Mouse (Mus musculus): Measurements from ENCODE around the gene Eng. TPM values are rescaled to one million over a fixed set of nuclear protein-coding genes. Genes with fewer than 3 reads are reported as not detected.

Eng gene
- total and polyA plus RNA-seq, 3 experiments, result 0.08 to 0.47 (median 0.13) TPM

DNA sequence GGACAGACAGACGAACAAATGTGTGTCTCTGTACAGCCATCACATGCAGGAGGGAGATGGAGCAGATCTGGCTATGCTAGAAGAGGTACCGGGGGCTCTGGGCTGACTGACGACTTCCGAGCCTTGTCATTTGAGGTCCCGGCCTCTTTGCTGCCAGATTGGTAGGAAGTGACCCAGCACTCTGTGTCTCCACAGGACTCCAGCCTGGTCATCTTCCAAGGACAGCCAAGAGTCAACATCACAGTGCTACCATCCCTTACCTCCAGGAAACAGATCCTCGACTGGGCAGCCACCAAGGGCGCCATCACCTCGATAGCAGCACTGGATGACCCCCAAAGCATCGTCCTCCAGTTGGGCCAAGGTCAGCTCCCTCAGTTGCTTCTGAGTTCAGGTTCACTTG, 24.8 kb downstream of the Eng start:
- DNase-seq (ENCODE audit: extremely low read depth), result no peak
- dilution Hi-C loops (cut with MboI; ENCODE audit: extremely low pct_ligation_motif_present, extremely low pct_unique_long_range_greater_than_20kb, low sequenced_read_pairs) (no loop called here), in situ Hi-C loops (cut with MboI; ENCODE audit: low pct_ligation_motif_present, low pct_unique_long_range_greater_than_20kb, low sequenced_read_pairs) (loop anchor here (5.0 kb wide), 1 partner anchor 39 kb away; no protein-coding TSS in a partner anchor)
- TF ChIP-seq MAFK (IDR thresholded peaks at IDR 0.05; ENCODE audit: insufficient replicate concordance, low read length) (no peak), HCFC1 (IDR thresholded peaks at IDR 0.05; ENCODE audit: low read depth, low read length) (no peak), BHLHE40 (IDR thresholded peaks at IDR 0.05; ENCODE audit: low read depth, low read length) (no peak), UBTF (IDR thresholded peaks at IDR 0.05; ENCODE audit: low read depth, low read length) (no peak), MAZ (IDR thresholded peaks at IDR 0.05; ENCODE audit: low read depth, low read length) (no peak), MYC (IDR thresholded peaks at IDR 0.05; ENCODE audit: low read depth, low read length) (no peak), NRF1 (IDR thresholded peaks at IDR 0.05; ENCODE audit: low read depth, low read length) (no peak), ETS1 (conservative IDR thresholded peaks at IDR 0.05; ENCODE audit: low read depth, low read length) (no peak), TBP (conservative IDR thresholded peaks at IDR 0.05; ENCODE audit: low read depth, low read length) (no peak), MEF2A (IDR thresholded peaks at IDR 0.05; ENCODE audit: borderline replicate concordance, low read depth, low read length) (no peak), SIN3A (IDR thresholded peaks at IDR 0.05; ENCODE audit: low read length) (no peak), USF1 (IDR thresholded peaks at IDR 0.05; ENCODE audit: low read depth, low read length) (no peak), ZC3H11A (IDR thresholded peaks at IDR 0.05; ENCODE audit: low read depth, low read length) (no peak)
- H3K4me1 ChIP-seq (ENCODE audit: control insufficient read depth in 1 of 2, insufficient read depth in 2 of 2), result peaks cover 13 to 20% of the 10 kb centered on the region in 2 experiments
- no peaks in the 10 kb centered on the region for H3K9me3 ChIP-seq (replicated peaks; ENCODE audit: low read length)
- no peaks in the 10 kb centered on the region for H3K27me3 ChIP-seq (replicated peaks)
- no peak overlapping the region for H3K9ac ChIP-seq (ENCODE audit: insufficient read depth, low read depth)
- no peak overlapping the region for H3K4me3 ChIP-seq (replicated peaks in 1 of 3; ENCODE audit: low read depth in 2 of 3, low read length in 2 of 3, poor library complexity in 1 of 3)
- H3K79me2 ChIP-seq (replicated peaks; ENCODE audit: control insufficient read depth, extremely low read depth, insufficient read depth, poor library complexity, severe bottlenecking), result no peaks in the 10 kb centered on the region
- H3K36me3 ChIP-seq (replicated peaks in 1 of 2; ENCODE audit: control insufficient read depth in 1 of 2, insufficient read depth in 1 of 2, low read length in 1 of 2), result no peaks in the 10 kb centered on the region
- H3K4me2 ChIP-seq (ENCODE audit: insufficient read depth, low read depth, poor library complexity, severe bottlenecking), result no peak overlapping the region
- H3K27ac ChIP-seq (ENCODE audit: insufficient read depth, low read depth), result no peak overlapping the region

DNA sequence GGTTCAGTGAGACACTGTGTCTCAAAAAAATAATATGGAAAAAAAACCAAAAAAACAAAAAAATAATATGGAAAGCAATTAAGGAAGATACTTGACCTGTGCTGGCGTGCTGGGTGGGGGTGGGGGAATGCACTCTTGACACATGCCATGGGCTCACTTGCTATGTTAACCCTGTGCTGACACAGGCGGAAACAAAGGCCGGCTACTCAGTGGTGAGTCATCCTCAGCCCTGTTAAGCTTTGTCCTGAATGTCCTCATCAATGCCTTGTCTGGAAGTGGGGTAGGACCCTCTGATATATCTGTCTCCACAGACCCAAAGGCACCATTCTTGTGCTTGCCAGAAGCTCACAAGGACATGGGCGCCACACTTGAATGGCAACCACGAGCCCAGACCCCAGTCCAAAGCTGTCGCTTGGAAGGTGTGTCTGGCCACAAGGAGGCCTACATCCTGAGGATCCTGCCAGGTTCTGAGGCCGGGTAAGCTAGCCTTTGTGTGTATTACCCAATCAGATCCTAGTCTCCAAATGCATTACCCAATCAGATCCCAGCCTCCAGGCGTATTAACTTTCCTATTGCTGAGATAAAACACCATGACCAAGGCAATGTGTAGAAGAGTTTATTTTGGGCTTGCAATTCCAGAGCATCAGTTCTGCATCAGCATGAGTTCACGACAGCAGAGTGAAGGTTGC, 25.7 kb downstream of the Eng start:
- Histone ChIP-seq H3K36me3 (replicated peaks in 1 of 2; ENCODE audit: control insufficient read depth in 1 of 2, insufficient read depth in 1 of 2, low read length in 1 of 2) (no peaks in the 10 kb centered on the region), H3K9ac (ENCODE audit: insufficient read depth, low read depth) (no peak overlapping the region), H3K9me3 (replicated peaks; ENCODE audit: low read length) (peaks cover 2% of the 10 kb centered on the region), H3K4me2 (ENCODE audit: insufficient read depth, low read depth, poor library complexity, severe bottlenecking) (no peak overlapping the region), H3K27ac (ENCODE audit: insufficient read depth, low read depth) (no peak overlapping the region), H3K4me3 (replicated peaks in 1 of 3; ENCODE audit: low read depth in 2 of 3, low read length in 2 of 3, poor library complexity in 1 of 3) (no peak overlapping the region), H3K4me1 (ENCODE audit: control insufficient read depth in 1 of 2, insufficient read depth in 2 of 2) (peaks cover 11 to 16% of the 10 kb centered on the region in 2 experiments), H3K27me3 (replicated peaks) (no peaks in the 10 kb centered on the region), H3K79me2 (replicated peaks; ENCODE audit: control insufficient read depth, extremely low read depth, insufficient read depth, poor library complexity, severe bottlenecking) (no peaks in the 10 kb centered on the region)
- DNase-seq (ENCODE audit: extremely low read depth), result no peak
- in situ Hi-C loops (cut with MboI; ENCODE audit: low pct_ligation_motif_present, low pct_unique_long_range_greater_than_20kb, low sequenced_read_pairs), result loop anchor here (5.0 kb wide), 1 partner anchor 40 kb away; no protein-coding TSS in a partner anchor
- dilution Hi-C loops (cut with MboI; ENCODE audit: extremely low pct_ligation_motif_present, extremely low pct_unique_long_range_greater_than_20kb, low sequenced_read_pairs), result no loop called here
- TF ChIP-seq ZNF384 (IDR thresholded peaks at IDR 0.05; ENCODE audit: low read depth, low read length), result no peak
- no peak for TF ChIP-seq JUND (conservative IDR thresholded peaks at IDR 0.05; ENCODE audit: low read depth, low read length)
- TF ChIP-seq POLR2A (IDR thresholded peaks at IDR 0.05; ENCODE audit: low read depth, low read length), result no peak
- TF ChIP-seq ZMIZ1 (IDR thresholded peaks at IDR 0.05; ENCODE audit: low read depth, low read length), result no peak
- TF ChIP-seq MYC (IDR thresholded peaks at IDR 0.05; ENCODE audit: low read depth, low read length), result no peak
- TF ChIP-seq PAX5 (IDR thresholded peaks at IDR 0.05; ENCODE audit: low read length), result no peak
- no peak for TF ChIP-seq KAT2A (IDR thresholded peaks at IDR 0.05; ENCODE audit: insufficient replicate concordance, low read length)
- TF ChIP-seq ETS1 (conservative IDR thresholded peaks at IDR 0.05; ENCODE audit: low read depth, low read length), result no peak
- TF ChIP-seq MAX (IDR thresholded peaks at IDR 0.05; ENCODE audit: low read length), result no peak
- TF ChIP-seq JUN (IDR thresholded peaks at IDR 0.05; ENCODE audit: insufficient read depth, low read depth, low read length), result no peak
- TF ChIP-seq CTCF (conservative IDR thresholded peaks at IDR 0.05 in 1 of 2, IDR thresholded peaks at IDR 0.05 in 1 of 2; ENCODE audit: low read depth in 2 of 2, low read length in 2 of 2), result no peak
- TF ChIP-seq HCFC1 (IDR thresholded peaks at IDR 0.05; ENCODE audit: low read depth, low read length), result no peak
- no peak for TF ChIP-seq RCOR1 (conservative IDR thresholded peaks at IDR 0.05; ENCODE audit: low read depth, low read length)
- TF ChIP-seq IRF4 (IDR thresholded peaks at IDR 0.05; ENCODE audit: low read depth, low read length), result no peak
- no peak for TF ChIP-seq MEF2A (IDR thresholded peaks at IDR 0.05; ENCODE audit: borderline replicate concordance, low read depth, low read length)
- TF ChIP-seq SIN3A (IDR thresholded peaks at IDR 0.05; ENCODE audit: low read length), result no peak
- no peak for TF ChIP-seq POLR2AphosphoS2 (IDR thresholded peaks at IDR 0.05; ENCODE audit: low read depth, low read length)
